Mouse (Mus musculus) v-Abl transformed pro-B cells (cell line): ENCODE data around the gene Csnk2a1.
"Not testable (repeated sequence)": the region's sequence is repeated elsewhere in the genome, so short reads cannot be mapped to it uniquely, and the experiment has no call there.

Experiments used
- in situ Hi-C, 2 experiments: fragments of 400-800 bp; cut with MboI; formaldehyde crosslinking; loops; one replicate each; pipeline ENCODE4 v1.15.1; 2025; ENCODE audit not compliant: unreplicated experiment in 2 of 2

The Csnk2a1 gene

DNA sequence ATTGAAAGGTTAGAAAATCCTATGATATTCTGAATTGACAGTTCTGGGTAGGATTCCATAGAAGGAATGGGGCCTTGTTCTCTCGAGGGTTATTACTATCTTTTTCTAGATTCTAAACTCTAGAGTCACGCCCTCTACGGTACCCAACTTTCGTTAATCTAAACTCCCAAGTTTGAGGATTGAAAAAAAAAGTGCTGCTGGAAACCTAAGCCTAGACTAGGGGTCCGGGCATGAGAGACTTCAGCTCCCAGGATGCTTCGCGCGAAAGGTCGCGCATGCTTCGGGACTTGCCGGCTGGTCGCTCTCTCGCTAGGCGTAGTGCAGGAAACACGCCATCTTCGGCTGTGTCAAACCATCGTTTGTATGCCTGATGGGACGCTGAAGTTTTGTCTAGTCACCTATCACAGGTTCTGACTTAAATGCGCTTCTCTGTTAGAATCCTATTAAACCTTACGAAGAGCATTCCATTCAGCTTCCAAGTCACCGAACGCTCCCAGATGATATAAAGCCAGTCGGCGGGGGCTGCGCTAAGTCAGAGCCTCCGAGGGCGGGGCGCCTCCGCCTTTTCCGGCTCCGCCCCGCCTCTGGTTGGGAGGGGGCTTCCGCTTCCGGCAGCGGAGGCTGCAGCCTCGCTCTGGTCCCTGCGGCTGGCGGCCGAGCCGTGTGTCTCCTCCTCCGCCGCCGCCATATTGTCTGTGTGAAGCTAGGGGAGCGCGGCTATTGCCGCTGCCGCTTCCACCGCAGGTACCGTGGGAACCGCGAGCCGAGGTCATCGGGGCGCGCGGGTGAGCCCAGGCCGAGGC lies at the start of gene Csnk2a1:
Csnk2a1 (plus strand) TSS at position 592 of the 803 bp plus-strand sequence.
- in situ Hi-C loops, result loop anchor here (10.0 to 25.0 kb wide), 3 partner anchors 138 to 1364 kb away; partner anchors contain the start of gene Fkbp1a (in 1 of the 2)

DNA sequence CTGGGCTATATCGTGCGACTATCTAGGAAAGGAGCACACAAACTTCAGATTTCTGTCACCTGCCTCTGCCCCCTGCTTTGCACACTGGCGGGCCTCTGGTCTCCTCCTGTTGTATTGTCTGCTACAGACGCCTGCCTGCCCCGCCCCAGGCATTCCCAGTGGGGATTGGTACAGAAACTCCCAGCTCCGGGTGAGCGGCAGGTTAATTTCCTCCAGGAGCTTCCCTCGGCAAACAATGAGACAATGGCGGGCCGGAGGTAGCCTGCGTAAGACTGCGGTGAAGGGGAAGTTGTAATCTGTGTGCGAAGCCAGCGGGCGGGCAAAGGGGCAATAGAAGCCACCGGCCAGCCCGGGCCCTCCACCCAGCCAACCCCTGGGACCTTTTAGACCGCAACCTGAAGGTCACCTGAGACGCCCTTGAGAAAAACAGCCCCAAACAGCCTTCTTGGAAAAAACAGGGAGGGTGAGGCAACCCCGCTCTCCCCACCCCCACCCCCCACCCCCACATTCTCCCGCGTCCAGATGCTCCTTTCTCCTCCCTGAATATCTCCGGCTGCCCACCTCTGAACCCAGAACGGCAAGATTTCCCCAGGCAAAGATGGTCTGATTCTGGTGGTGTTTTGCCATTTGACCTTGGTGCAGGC lies 49.4 kb upstream of the Csnk2a1 start:
- in situ Hi-C loops, result no loop called here

DNA sequence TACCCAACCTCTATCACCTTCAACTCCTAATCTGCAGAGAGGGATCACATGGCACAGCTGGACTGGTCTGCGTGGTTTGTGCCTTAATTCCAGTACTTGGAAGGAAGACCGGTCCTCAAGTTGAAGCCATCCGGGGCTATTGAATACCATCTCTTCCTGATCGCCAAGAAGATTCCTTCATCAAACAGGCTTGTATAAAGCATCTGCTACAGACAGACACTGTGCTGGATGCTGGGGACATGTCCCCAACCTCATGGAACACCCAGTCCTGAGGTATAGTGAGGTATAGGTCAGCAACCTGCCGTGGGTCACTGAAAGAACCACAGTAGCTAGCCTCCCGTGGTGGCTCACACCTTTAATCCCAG lies 48.9 kb upstream of the Csnk2a1 start:
- in situ Hi-C loops, result no loop called here

DNA sequence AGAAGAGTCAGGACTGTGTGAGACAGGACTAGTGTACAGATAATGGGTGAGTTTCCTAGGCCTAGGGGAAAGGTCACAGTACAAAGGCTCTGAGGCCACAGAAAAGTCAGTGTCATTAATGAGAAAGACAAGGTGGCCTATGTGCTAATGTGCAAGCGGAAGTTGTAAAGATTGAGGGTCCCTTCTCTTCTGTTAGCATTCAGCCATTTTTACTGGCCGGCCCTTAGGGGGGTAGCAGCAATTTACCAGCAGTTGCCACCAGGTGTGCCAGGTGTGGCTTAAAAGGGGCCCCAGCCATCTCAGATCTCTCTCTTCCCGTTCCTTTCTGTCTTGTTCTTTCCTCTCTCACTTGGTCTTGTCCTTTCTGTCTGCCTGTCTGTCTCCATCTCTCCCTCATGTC lies 48.3 kb upstream of the Csnk2a1 start:
- in situ Hi-C loops, result no loop called here

DNA sequence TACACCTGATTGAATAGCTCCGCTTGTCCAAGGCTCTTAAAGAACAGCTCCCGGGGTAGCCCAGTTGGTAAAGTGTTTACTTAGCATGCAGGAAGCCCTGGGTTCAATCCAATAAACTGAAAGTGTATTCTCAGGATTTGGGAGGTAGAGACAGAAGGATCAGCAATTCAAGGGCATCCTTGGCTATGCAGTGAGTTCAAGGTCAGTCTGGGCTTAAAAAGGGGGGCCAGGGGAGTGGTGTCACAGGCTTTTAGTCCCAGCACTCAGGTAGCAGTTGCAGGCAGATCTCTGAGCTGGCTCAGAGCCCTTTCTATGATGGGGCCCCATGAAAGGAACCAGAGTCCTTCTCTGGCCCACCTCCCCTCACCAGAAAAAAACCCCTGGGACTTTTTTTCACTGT lies 47.3 kb upstream of the Csnk2a1 start:
- in situ Hi-C loops, result no loop called here

DNA sequence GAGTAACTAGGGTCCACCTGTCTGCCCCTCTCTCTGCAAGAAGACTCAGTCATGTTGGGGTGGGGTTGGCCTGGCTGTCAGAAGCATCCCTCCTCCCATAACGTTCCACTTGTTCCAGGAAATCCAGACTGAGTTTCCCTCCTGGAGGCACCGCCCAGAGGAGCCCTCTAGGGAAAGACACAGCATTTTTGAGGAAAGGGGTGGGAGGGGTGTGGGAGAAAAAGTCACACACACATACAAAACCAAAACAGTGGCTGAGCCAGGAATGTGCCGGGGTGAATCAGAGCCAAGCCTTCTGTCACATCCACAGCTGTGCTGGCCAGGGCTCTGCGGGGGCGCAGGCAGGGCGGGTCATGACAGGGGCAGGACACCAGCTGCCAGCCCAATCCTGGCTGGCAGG lies 46.3 kb upstream of the Csnk2a1 start:
- in situ Hi-C loops, result no loop called here

DNA sequence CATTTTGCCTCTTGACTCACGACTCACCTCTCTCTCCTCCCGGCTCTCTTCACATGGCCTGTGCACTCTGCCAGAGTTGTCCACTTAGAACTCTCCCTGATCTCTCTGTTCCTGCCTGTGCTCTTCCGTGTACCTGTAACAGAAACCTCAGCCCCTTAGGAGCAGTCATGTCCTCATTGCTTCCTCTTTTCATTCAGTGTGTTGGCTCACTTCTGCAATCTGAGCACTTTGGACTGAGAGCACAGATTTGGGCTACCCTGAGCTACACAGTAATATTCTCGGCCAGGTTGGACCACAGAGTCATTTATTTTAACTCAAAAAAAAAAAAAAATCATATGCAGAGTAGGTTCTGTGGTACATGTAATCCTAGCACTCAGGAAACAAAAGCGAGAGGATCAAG lies 39.5 kb upstream of the Csnk2a1 start:
- in situ Hi-C loops, result no loop called here

DNA sequence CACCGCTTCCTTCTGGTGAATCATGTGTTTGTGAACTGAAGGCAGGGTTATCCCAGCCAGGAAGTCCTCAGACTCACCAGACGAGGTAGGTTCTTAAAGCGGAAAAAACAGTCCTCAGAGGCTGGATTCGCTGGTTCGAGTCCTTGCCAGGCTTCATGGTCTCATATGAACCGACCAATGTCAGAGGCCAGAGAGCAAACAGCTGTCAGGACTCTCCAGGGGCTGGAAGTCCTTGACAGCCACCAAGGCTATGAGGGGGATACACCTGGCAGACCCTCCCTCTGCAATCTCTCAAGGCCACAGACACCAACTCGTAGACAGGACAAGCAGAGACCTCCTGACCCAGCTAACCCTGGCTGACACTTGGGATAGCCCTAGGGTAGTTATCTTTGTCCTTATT lies 37.4 kb upstream of the Csnk2a1 start:
- in situ Hi-C loops, result no loop called here

DNA sequence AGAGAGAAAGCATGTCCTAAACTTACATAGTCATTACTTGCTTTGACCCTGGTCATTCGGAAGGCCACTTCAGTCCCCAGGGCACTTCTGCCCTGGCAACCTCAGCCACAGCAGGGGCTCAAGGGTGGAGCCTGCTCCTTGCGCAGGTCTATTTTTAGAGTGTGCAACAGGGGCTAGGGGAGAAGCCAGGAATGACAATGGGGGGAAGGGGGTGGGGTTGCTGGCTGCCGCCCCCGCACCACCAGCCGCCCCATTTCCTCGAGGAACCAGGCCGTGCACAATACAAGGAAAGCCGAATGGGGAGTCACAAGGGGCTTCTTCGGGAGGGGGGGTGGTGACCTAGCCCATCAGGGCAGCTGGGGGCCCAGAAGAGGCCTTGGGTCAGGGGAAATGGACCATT lies 37.0 kb upstream of the Csnk2a1 start:
- in situ Hi-C loops, result loop anchor here (10.0 kb wide), 1 partner anchor 165 kb away; no protein-coding TSS in a partner anchor

DNA sequence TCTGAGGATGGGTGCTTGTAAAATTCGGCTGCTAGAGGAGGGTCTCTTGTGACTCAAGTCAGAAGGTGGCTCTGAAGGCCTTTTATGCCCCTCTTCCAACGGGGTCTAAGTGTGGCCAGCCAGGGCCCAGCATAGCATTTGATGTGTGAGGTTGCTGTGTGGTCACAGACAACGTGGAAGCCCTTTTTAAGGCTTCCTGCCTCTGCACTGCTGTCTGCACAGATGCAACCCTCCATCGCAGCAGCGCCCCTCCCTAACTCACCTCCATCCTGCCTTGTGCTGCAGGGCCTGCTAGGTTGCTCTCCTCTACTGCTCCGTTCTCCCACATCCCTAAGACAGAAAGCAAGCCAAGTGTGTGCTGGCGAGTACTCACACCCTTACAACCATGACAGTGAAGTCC lies 36.5 kb upstream of the Csnk2a1 start:
- in situ Hi-C loops, result loop anchor here (10.0 kb wide), 1 partner anchor 165 kb away; no protein-coding TSS in a partner anchor

DNA sequence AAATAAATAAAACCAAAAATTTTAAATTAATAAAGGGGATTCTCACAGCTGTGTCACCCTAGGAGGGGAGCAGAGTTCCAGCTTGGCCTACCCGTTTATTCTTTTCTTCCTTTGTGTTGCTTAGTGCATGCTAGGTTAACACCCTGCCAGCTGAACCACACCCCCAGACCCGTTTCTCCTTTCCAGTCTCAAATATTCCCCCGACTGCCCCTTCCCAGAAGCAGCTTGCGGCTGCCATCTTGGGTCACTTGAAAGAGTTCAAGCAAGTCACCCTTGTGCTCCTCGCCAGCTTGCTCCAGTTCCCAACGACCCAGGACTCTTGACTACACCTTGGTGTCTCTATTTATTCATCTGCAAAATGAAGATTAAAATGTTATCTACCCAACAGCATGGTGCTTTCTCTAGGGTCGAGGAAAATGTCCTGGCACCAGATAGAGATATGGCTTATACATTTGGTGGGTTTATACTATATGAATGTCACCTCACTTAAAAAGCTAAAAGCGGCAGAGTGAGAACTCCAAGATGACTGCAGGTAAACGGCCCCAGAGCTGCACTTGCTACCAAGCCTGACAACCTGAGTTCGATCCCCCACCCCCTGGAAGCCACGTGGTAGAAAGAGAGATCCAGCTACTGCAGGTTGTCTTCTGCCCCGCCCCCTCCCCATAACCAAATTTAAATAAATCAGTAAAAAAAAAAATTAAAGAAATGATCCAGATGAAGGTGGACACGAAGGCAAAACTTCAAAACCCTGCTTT lies 33.9 kb upstream of the Csnk2a1 start:
- in situ Hi-C loops, result loop anchor here (10.0 kb wide), 1 partner anchor 168 kb away; no protein-coding TSS in a partner anchor

DNA sequence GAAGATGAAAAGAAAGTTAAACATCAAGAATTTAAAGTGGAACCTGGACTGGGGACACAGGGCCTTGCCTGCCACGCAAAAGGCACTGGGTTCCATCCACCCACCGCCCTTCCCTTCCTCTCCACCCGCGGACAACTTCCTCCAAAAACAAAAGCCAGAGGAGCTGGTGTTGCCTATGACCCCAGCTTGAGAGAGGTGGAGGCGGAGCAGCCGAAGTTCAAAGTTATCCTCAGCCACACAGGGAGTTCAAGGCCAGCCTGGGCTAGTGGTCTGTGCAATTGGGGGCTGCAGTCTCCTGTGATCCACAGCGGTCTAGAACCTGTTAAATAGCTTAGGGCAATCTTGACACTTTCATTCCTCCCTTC lies 33.3 kb upstream of the Csnk2a1 start:
- in situ Hi-C loops, result loop anchor here (10.0 kb wide), 1 partner anchor 169 kb away; no protein-coding TSS in a partner anchor

DNA sequence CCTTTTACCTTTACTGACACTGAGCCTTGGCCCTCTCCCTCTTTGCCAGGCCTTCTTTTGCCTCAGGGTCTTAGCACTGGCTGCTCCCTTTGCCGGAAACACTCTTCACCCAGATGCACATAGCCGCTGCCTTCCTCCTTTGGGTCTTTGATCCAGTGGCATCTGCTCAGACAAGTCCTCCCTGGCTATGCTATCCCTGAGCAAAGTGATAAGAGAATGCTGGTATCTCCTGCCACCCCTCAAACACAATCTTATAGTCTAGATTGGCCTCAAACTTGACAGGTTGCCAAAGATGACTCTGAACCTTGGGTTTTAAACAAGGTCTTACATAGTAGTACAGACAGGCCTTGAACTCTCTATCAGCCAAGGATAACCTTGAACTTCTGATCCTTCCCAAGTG lies 32.1 kb upstream of the Csnk2a1 start:
- in situ Hi-C loops, result loop anchor here (10.0 kb wide), 1 partner anchor 170 kb away; no protein-coding TSS in a partner anchor

DNA sequence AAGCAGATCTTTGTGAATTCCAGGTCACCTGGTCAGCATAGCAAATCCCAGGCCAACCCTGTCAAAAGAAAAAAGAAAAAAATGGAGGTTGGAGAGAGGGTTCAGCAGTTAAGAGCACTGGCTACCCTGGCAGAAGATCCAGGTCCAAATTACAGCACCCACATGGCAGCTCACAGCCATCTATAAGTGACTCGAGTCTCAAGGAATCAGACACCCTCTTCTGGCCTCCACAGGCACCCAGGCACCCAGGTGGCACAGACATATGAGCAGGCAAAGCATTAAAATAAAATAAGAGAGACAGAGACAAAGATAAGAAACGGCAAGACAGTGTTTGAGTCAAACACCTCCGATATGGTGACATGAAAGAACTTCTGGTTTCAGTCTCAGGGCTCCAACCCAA lies 29.7 kb upstream of the Csnk2a1 start:
- in situ Hi-C loops, result loop anchor here (5.0 to 10.0 kb wide), 5 partner anchors 80 to 320 kb away; no protein-coding TSS in a partner anchor

DNA sequence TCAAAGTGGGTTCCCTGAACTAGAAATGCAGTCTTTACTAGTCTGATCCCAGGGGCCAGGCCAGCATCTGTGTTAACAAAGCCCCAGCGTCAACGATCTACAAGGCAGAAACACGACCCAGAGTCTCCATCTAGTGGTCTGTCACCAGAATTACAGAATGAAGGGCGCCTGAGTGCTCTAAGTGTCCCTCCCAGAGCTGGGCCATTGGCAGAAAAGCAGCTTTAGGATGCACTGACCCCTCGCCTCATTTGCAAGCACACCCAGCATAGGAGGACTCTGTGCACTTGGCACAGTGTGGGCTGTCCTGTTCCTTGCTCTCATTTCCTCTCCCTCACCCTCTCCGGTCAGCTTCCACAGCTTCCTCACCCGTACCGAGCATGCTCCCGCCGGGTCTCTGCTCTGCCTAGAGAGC lies 29.3 kb upstream of the Csnk2a1 start:
- in situ Hi-C loops, result loop anchor here (5.0 to 10.0 kb wide), 5 partner anchors 80 to 320 kb away; no protein-coding TSS in a partner anchor

DNA sequence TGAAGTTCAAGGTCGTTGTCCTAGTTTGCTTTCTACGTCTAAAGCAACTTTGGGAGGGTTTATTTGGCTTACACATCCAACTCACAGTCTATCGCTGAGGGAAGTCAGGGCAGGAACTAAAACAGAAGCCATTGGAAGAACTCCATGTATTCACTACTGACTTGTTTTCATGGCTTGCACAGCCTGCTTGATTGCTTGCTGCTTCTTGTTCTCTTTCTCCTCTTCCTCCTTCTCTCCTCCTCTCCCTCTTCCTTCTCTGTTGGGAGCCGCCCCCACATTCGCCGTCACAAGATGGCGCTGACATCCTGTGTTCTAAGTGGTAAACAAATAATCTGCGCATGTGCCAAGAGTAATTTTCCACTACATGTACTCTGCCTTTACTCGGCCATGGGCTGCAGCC lies 20.5 kb upstream of the Csnk2a1 start:
- in situ Hi-C loops, result not testable (repeated sequence)

DNA sequence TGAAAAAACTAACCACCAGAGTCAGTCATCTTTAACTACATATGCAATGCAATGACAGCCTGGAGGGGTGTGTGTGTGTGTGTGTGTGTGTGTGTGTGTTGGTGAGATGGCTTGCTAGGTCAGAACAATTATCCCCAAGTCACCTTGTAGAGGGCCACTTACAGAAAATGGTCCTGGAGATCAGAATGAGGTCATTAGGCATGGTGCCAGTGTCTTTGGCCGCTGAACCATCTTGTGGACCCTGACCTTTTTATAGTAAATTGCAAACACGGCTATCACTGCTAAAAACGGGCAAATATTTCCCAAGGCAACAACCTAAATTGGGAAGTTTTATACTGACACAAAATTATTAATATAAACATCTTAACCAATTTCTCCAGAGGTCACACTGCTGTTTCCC lies 14.8 kb upstream of the Csnk2a1 start:
- in situ Hi-C loops, result no loop called here

DNA sequence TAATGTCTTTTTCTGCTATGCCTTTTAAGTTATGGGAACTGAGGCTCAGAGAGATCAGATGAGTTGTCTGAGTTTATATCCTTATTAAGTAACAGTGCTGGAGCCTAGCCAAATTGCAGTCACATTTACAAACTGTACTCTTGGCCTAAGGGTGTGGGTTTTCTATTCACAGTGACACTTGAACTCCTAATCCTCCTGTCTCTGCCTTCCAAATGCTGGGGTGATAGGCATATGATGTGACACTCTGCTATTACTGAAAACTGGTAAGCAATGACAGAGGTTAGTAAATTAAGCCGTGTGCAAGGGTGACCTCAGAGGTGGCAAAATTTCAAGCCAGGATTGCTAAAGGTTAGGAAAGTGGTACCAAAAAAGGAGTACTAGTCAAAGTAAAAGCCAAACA lies 9.7 kb upstream of the Csnk2a1 start:
- in situ Hi-C loops, result no loop called here

DNA sequence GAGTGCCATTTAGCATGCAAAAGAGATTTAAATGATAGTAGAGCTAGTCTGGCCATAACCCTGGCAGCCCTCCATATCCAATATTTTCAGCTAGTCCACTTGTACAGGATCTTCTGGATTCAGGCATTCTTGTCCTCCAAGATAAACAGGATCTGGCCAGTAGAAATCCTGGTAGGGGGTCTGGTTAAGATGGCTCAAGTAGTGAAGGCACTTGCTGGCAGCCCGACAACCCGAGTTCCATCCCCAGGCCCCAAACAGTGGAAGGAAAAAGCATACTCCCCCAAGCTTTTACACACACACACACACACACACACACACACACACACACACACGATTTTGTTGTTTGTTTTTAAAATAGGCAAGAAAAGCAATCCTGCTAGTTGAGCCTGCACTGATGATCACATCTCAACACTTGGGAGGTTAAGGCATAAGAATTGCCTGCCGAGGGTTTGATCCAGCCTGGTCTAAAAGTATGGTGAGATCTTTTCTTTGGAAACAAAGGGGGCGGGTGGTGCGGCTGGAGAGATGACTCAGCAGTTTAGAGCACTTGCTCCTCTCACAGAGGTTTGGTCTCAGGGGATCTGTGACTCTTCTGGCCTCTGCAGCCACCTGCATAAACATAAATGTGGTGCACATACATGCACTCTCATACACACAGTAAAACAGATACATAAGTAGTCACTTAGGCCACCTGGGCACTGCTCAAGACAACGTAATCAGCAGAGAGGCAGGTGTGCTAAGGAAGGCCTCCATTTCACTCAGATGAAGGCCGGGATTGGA lies 2.9 kb upstream of the Csnk2a1 start:
- in situ Hi-C loops, result loop anchor here (5.0 to 10.0 kb wide), 2 partner anchors 139 to 141 kb away; no protein-coding TSS in a partner anchor

DNA sequence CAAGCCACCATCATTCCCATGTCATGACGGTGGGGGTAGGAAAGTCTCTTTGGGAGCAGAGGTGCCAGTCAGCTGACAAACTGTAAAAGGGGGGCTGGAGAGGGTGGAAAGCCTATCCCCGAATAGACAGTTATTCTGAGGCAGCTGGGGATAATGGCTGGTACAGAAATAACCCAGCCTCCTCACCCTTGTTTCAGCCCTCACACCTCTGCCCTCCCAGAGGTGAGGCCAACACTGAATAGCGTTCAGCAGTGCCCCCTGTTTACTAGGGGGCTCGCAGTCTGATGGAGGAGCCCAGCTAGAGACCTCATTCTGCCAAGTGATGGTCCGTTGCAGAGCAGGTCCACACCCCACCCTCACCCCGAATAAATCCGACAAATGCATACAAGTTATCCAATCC lies 1.1 kb upstream of the Csnk2a1 start:
- in situ Hi-C loops, result loop anchor here (10.0 to 25.0 kb wide), 3 partner anchors 139 to 1363 kb away; partner anchors contain the start of gene Fkbp1a (in 1 of the 2)
